Mouse (Mus musculus) left cerebral cortex, postnatal 36 days (tissue): Measurements from ENCODE around the gene Eif2ak2. TPM values are rescaled to one million over a fixed set of nuclear protein-coding genes. Genes with fewer than 3 reads are reported as not detected.
A peak's percentile ranks its signal among the peaks of the same experiment; 100 is the strongest.

Experiments used
- DNase-seq, 2 experiments: peaks; one replicate each; pipeline ENCODE4 v3.0.0; 2021 to 2022; ENCODE audit warnings: low spot score in 2 of 2, mixed read lengths in 1 of 2
- intact Hi-C: fragments of 180-260 bp; cut with DNase I; formaldehyde crosslinking; loops from one replicate; pipeline ENCODE4 v1.15.1; 2025
- total RNA-seq, 2 experiments: library from RNA; stranded (reverse); gene quantifications; 2 replicates each; pipeline ENCODE4 v1.2.3; 2021

Gene Eif2ak2
- total RNA-seq: 1 to 10 TPM; 3.6 to 4.6 TPM

- intact Hi-C loops: no loop called here
Measured at GRCm38 (mm10) chr17:78882401-78883112, at the start of gene Eif2ak2. Gene Eif2ak2 (minus strand): TSS chr17:78882573.

GRCm38 (mm10) chr17:78917696-78918095 is 35.3 kb upstream of the Eif2ak2 start:
- DNase-seq: no peak
- intact Hi-C loops: loop anchor here (5.0 kb wide), 1 partner anchor 80 kb away; the partner anchor contains the start of genes Gpatch11 and Heatr5b

More at GRCm38 (mm10) chr17:78882401-78883112, at the start of gene Eif2ak2:
- peak; percentile 38 to 51 for DNase-seq

- DNase-seq: no peak
- intact Hi-C loops: loop anchor here (5.0 kb wide), 1 partner anchor 80 kb away; the partner anchor contains the start of genes Gpatch11 and Heatr5b
Measured at GRCm38 (mm10) chr17:78916899-78917298, 34.5 kb upstream of the Eif2ak2 start.

GRCm38 (mm10) chr17:78916369-78916813 is 34.0 kb upstream of the Eif2ak2 start, which contains the start of gene Cebpzos:
Gene Cebpzos (plus strand): TSS chr17:78916500.
- intact Hi-C loops: loop anchor here (5.0 kb wide), 1 partner anchor 79 kb away; the partner anchor contains the start of genes Gpatch11 and Heatr5b
- peak; percentile 86 to 90 for DNase-seq

- DNase-seq: no peak
- intact Hi-C loops: loop anchor here (5.0 kb wide), 1 partner anchor 78 kb away; the partner anchor contains the start of genes Gpatch11 and Heatr5b
Measured at GRCm38 (mm10) chr17:78915772-78916171, 33.4 kb upstream of the Eif2ak2 start.

- intact Hi-C loops: no loop called here
- no peak for DNase-seq
Measured at GRCm38 (mm10) chr17:78913921-78914320, 31.5 kb upstream of the Eif2ak2 start.

- no peak for DNase-seq
- intact Hi-C loops: no loop called here
Measured at GRCm38 (mm10) chr17:78912861-78913281, 30.5 kb upstream of the Eif2ak2 start.

- intact Hi-C loops: no loop called here
- DNase-seq: no peak
Measured at GRCm38 (mm10) chr17:78909374-78909773, 27.0 kb upstream of the Eif2ak2 start.

GRCm38 (mm10) chr17:78906892-78907291 is 24.5 kb upstream of the Eif2ak2 start, which contains the start of gene Sult6b1:
Gene Sult6b1 (minus strand): TSS chr17:78906992.
- DNase-seq: no peak
- intact Hi-C loops: no loop called here

GRCm38 (mm10) chr17:78903158-78903557 is 20.8 kb upstream of the Eif2ak2 start:
- intact Hi-C loops: no loop called here
- no peak for DNase-seq

GRCm38 (mm10) chr17:78895394-78895793 is 13.0 kb upstream of the Eif2ak2 start:
- no peak for DNase-seq
- intact Hi-C loops: no loop called here

- intact Hi-C loops: no loop called here
- DNase-seq: no peak
Measured at GRCm38 (mm10) chr17:78894991-78895390, 12.6 kb upstream of the Eif2ak2 start.

GRCm38 (mm10) chr17:78891020-78891419 is 8.6 kb upstream of the Eif2ak2 start:
- intact Hi-C loops: no loop called here

GRCm38 (mm10) chr17:78889184-78889583 is 6.8 kb upstream of the Eif2ak2 start:
- no peak for DNase-seq

More at GRCm38 (mm10) chr17:78891020-78891419, 8.6 kb upstream of the Eif2ak2 start:
- no peak for DNase-seq

GRCm38 (mm10) chr17:78888554-78888953 is 6.2 kb upstream of the Eif2ak2 start:
- no peak for DNase-seq
- intact Hi-C loops: no loop called here

More at GRCm38 (mm10) chr17:78889184-78889583, 6.8 kb upstream of the Eif2ak2 start:
- intact Hi-C loops: no loop called here

GRCm38 (mm10) chr17:78885286-78886065 is 3.1 kb upstream of the Eif2ak2 start:
- intact Hi-C loops: no loop called here

GRCm38 (mm10) chr17:78883291-78883690 is 918 bp upstream of the Eif2ak2 start:
- intact Hi-C loops: no loop called here
- DNase-seq: no peak

More at GRCm38 (mm10) chr17:78885286-78886065, 3.1 kb upstream of the Eif2ak2 start:
- DNase-seq: no peak

GRCm38 (mm10) chr17:78881878-78882304 is 482 bp downstream of the Eif2ak2 start:
- no peak for DNase-seq
- intact Hi-C loops: no loop called here

- DNase-seq: no peak
- intact Hi-C loops: no loop called here
Measured at GRCm38 (mm10) chr17:78873886-78874285, 8.5 kb downstream of the Eif2ak2 start.

GRCm38 (mm10) chr17:78856243-78856642 is 26.1 kb downstream of the Eif2ak2 start:
- intact Hi-C loops: no loop called here
- DNase-seq: no peak
